Mouse (Mus musculus) kidney, postnatal 0 days (tissue): Measurements from ENCODE around the gene Gjc2. TPM values are rescaled to one million over a fixed set of nuclear protein-coding genes. Genes with fewer than 3 reads are reported as not detected.

Source experiments
- ATAC-seq: fragments of 200-750 bp; cut with Nextera tagmentation; replicated peaks from 2 replicates; pipeline ENCODE4 v1.8.0; 2017; ENCODE audit warnings: low read depth, moderate number of reproducible peaks, moderate TSS enrichment, moderate library complexity; ENCODE audit not compliant: low FRiP score
- DNase-seq: peaks from one replicate; pipeline ENCODE4 v3.0.0-alpha.2; 2016; ENCODE audit warnings: low spot score
- H3K27ac ChIP-seq: fragments of 300-500 bp; sonication (generic); 2 replicates; pipeline ENCODE4 v1.5.1; 2014; ENCODE audit warnings: mild to moderate bottlenecking
- H3K27me3 ChIP-seq: fragments of 300-500 bp; sonication (generic); 2 replicates; pipeline ENCODE4 v1.6.1; 2014; ENCODE audit warnings: low read length, mixed read lengths; ENCODE audit not compliant: insufficient read depth
- H3K36me3 ChIP-seq: fragments of 300-500 bp; sonication (generic); 2 replicates; pipeline ENCODE4 v1.6.1; 2014; ENCODE audit warnings: low read length, mixed read lengths; ENCODE audit not compliant: insufficient read depth
- H3K4me1 ChIP-seq: fragments of 300-500 bp; sonication (generic); replicated peaks from 2 replicates; pipeline ENCODE4 v1.6.1; 2014; ENCODE audit warnings: antibody characterized with exemption, low read length, mixed read lengths; ENCODE audit not compliant: insufficient read depth
- H3K4me2 ChIP-seq: fragments of 300-500 bp; sonication (generic); 2 replicates; pipeline ENCODE4 v1.6.1; 2014; ENCODE audit warnings: mild to moderate bottlenecking, low read length, moderate library complexity, mixed read lengths
- H3K4me3 ChIP-seq: fragments of 300-500 bp; sonication (generic); replicated peaks from 2 replicates; pipeline ENCODE4 v1.5.1; 2014; ENCODE audit warnings: low read depth, low read length
- H3K9ac ChIP-seq: fragments of 300-500 bp; sonication (generic); 2 replicates; pipeline ENCODE4 v1.6.1; 2014; ENCODE audit warnings: low read depth, low read length
- H3K9me3 ChIP-seq: fragments of 300-500 bp; sonication (generic); replicated peaks from 2 replicates; pipeline ENCODE4 v1.6.1; 2016; ENCODE audit warnings: low read length, inconsistent platforms, mixed read lengths
- CTCF ChIP-seq: IDR thresholded peaks from 2 replicates; pipeline ENCODE4 v1.5.1; 2016; ENCODE audit warnings: antibody characterized with exemption, low read depth, mild to moderate bottlenecking, moderate library complexity
- WGBS: fragments of 180-500 bp; shearing (Covaris S2); extraction: QIAGEN DNeasy Blood & Tissue Kit; methylation state at CpG from one replicate; pipeline ENCODE4 v1.1.7; 2014; 5-methylcytosine and 5-hydroxymethylcytosine counted together
- polyA plus RNA-seq: library from polyadenylated mRNA; unstranded; fragments of >200 nt; fragmentation: Nextera tagmentation; extraction: Ambion mirVana; gene quantifications from 2 replicates; pipeline ENCODE4 v1.2.1, GENCODE M21; 2015

The Gjc2 gene
- polyA plus RNA-seq, 1 experiment from 2014 or later = 1.2 TPM

DNA sequence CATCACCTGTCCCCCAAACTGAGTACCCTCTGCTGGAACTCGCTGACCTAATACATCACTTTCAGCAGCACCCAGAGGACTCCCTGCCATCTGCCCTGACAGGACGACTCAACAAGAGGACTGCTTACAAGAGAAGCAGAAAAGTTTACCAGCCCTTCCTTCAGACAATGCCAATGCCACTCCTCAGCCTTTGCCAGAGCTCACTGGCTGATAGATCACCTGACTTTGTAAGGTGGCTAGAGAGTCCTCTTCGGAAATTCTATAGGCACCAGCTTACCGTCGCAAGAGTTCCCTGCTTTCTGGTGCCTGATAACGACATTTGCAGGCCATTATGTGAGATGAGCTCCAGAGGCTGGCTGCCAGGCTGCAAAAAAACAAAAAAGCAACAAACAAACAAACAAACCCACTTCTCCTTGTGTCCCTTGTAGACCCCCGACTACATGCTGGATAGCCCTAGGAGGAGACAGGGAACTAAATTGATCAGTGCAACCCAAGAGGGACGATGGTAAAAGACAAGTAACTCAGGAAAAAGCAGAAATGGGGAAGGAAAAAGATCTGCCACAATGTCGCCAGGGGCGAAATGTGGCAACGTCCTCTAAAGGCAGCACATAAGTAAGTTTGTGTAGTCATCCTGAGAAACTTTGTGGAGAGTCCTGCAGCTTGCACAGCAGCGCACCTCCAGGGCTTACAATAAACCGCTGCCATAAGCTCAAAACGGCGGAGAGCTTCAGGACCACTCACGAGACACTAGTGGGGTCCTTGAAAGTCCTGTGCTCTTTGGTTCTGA, 18.4 kb upstream of the Gjc2 start:
- Histone ChIP-seq H3K27ac (peak overlapping the region; percentile 78), H3K4me3 (peak overlapping the region; percentile 71), H3K9me3 (no peaks in the 10 kb centered on the region), H3K36me3 (peaks cover 6% of the 10 kb centered on the region), H3K9ac (peak overlapping the region; percentile 70), H3K27me3 (no peaks in the 10 kb centered on the region), H3K4me2 (peak overlapping the region; percentile 76), H3K4me1 (no peaks in the 10 kb centered on the region; the same call in 1 of the 2 replicates)
- DNase-seq = peak; percentile 35
- no peak for ATAC-seq
- no peak for TF ChIP-seq CTCF
- WGBS = 30% methylated on average over 16 of the region's 16 CpGs

DNA sequence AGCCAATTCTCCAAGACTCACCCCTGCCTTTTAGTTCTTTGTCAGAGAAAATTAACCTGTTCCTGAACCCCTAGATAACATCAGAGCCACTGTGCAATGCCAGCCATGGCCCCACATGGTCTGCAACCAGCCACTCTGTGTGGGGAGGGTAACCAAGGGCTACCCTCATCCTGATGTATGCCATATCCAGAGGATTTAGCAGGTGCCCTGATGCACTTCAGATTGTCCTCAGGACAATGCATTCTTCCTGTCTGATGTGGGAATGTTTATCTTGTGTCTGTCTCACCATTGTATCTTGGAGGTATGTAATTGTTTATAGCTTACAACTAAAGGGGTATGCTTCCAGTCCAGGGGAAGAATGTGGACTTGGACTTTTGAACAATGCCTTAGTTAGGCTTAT, 13.2 kb upstream of the Gjc2 start:
- no peak for TF ChIP-seq CTCF
- H3K27me3 ChIP-seq = no peaks in the 10 kb centered on the region
- H3K9ac ChIP-seq = no peak overlapping the region
- no peak overlapping the region for H3K27ac ChIP-seq
- H3K4me3 ChIP-seq = no peak overlapping the region
- no peaks in the 10 kb centered on the region; the same call in 1 of the 2 replicates for H3K4me1 ChIP-seq
- H3K36me3 ChIP-seq = no peaks in the 10 kb centered on the region
- no peaks in the 10 kb centered on the region for H3K9me3 ChIP-seq
- no peak overlapping the region for H3K4me2 ChIP-seq
- no peak for ATAC-seq
- DNase-seq = no peak

DNA sequence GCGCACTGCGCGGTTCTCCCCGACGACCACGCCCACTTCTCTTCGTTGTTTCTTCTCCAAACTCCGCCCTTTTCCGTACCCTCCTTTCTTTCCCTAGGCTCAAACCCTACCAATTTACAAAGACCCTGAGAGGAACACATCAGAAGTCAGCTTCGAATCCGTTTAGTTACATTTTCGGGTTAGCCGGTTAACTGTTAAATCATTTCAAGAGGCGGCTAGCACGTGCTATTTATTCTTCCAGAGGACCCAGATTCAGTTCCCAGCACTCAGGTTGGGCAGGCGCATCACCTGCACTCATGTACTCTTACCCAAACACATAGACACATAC, 9.0 kb upstream of the Gjc2 start, which contains the start of gene Guk1:
Guk1 (minus strand) TSS at position 154 of the 328 bp plus-strand sequence.
- Histone ChIP-seq H3K4me2 (peak within 1 kb of the TSS; percentile 67), H3K9me3 (no peaks in the 10 kb centered on the region), H3K4me3 (peak within 1 kb of the TSS; percentile 54), H3K4me1 (no peaks in the 10 kb centered on the region; the same call in 1 of the 2 replicates), H3K36me3 (no peaks in the 10 kb centered on the region), H3K9ac (peak within 1 kb of the TSS; percentile 65), H3K27me3 (no peaks in the 10 kb centered on the region), H3K27ac (peak within 1 kb of the TSS; percentile 91)
- ATAC-seq (no peak), DNase-seq (no peak)
- WGBS = 4% methylated on average over 16 of the region's 16 CpGs
- TF ChIP-seq CTCF = no peak

DNA sequence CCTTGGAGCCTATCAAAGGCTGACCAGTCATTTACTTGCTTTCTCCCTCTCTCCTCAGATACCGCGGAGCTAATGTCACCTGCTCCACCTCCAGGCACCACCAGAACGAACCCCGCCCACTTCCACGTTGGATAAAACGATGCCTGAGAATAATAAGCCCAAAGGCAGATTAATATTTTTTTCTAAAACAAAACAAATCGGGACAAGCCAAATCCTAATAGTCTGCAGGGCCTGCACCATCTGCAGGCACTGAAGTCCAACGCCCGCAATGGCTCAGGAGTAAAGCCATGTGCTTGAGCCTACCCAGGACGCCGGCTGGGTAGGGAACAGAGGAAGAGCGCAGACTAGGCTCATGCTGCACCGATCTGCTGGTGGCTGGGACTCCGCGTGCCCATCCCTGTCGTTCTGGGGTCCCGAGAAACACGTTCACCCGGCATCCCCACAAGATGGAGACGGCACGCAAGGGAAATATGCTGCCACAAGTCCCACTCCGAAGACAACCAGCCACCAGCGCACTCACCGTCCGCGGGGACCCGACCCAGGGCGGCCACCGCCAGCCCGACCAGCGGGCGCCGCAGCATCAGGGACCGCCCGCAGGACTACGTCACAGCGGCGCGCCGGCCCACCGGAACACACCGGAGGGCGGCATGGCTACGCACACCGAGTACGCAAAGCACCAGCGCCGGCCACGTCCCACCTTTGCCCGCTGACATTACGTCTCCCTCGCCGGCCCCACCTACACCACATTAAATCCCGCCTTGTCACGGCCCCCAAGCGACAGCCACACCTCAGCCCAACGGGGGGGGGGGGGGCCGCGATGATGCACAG, 8.4 kb upstream of the Gjc2 start:
- peak; percentile 96 for DNase-seq
- WGBS = under 1% methylated on average over 56 of the region's 59 CpGs
- ATAC-seq = peak; percentile 92
- Histone ChIP-seq H3K4me1 (no peaks in the 10 kb centered on the region; the same call in 1 of the 2 replicates), H3K27me3 (no peaks in the 10 kb centered on the region), H3K4me2 (peak overlapping the region; percentile 67), H3K9me3 (no peaks in the 10 kb centered on the region), H3K4me3 (peak overlapping the region; percentile 54), H3K36me3 (no peaks in the 10 kb centered on the region), H3K9ac (peak overlapping the region; percentile 65), H3K27ac (peak overlapping the region; percentile 91)
- no peak for TF ChIP-seq CTCF

DNA sequence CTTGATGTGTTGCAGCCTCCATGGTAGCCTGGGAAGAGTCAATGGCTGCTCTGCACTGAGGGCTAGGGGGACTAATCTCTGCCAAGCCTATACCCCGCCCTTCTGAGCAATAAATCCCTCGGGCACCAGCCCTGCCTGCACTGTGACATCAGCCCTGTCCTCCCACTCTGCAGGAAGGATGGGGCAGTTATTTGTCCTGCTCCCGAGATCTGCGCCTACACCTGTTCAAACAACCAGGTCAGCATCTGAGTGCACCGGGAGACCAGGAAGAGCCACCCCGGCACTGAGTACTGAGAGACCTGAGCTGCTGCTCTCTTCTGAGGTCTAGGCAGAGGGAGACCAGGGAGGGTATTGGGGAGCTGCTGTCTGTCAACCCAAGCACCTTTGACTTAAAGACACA, 4.7 kb upstream of the Gjc2 start:
- Histone ChIP-seq H3K4me2 (no peak overlapping the region), H3K27me3 (no peaks in the 10 kb centered on the region), H3K9ac (no peak overlapping the region), H3K4me1 (peaks cover 7% of the 10 kb centered on the region; the same call in 1 of the 2 replicates), H3K4me3 (no peak overlapping the region), H3K36me3 (peaks cover 20% of the 10 kb centered on the region), H3K27ac (no peak overlapping the region), H3K9me3 (no peaks in the 10 kb centered on the region)
- 41% methylated on average over 6 of the region's 6 CpGs for WGBS
- ATAC-seq = no peak
- no peak for TF ChIP-seq CTCF
- no peak for DNase-seq

DNA sequence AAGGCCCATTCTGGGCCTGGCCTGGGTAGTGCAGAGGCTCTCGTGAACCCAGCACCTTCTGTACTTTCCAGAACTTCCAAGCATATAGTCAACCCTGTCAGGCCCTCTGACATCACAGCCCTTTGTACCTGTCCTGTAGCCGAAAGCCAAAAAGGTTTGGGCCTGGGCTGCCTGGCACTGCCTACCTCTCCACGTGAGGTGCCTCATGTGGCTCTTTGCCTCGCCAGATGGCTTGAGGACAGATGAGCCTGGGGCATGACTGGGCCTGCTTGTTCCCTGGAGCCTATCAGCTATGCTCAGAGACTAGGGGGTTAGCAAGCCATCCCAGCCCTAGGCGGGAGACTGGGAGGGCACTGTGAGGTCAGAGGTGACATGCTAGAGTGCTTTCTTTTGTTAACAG, 2.5 kb upstream of the Gjc2 start:
- WGBS = 84% methylated on average over 5 of the region's 5 CpGs
- no peak overlapping the region for H3K9ac ChIP-seq
- peaks cover 7% of the 10 kb centered on the region; the same call in 1 of the 2 replicates for H3K4me1 ChIP-seq

More for the DNA sequence above, 2.5 kb upstream of the Gjc2 start:
- DNase-seq (no peak), ATAC-seq (no peak)
- no peak overlapping the region for H3K27ac ChIP-seq
- no peak overlapping the region for H3K4me3 ChIP-seq
- peaks cover 20% of the 10 kb centered on the region for H3K36me3 ChIP-seq
- no peaks in the 10 kb centered on the region for H3K9me3 ChIP-seq
- no peak overlapping the region for H3K4me2 ChIP-seq
- no peaks in the 10 kb centered on the region for H3K27me3 ChIP-seq
- TF ChIP-seq CTCF = no peak
